ENCODE assay signal across 8 mouse cellular contexts in the genomic region with DNA sequence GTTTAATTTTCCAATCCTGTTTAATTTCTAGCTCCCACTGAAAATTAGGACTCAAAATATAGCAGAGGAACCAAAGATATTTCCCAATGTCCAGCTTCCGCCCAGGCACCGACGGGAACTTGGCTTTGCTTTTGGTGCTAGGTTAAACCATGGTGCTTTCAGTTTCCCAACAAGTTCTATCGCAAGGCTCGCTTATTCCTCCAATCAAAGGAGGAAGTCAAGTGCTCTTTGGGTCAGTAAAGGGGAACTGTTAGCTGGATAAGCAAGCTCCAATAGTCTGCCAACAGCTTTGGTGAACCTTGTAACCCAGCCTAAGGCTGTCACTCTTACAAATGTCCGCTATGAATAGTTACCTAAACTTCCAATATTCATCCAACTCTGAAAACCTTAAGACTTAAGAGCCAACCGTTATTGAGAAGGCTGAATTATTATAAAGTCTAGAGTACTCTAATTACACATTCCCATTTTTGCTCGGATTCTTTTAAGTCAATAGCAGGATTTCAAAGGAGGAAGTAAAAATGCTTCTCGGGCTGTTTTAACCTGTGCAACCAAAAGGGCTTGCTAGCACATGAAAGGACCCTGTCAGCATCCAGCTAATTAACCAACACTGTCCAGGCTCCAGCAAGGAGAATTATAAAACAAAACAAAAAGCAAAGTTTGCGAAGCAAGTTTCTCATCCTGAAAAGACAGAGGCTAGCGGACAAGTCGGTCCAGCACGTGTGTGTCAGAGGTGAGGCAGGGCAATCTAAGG. TPM values are rescaled to one million over a fixed set of nuclear protein-coding genes. Genes with fewer than 3 reads are reported as not detected.
A peak's percentile ranks its signal among the peaks of the same experiment; 100 is the strongest.
DNase-seq lines count a peak whose midpoint lies in the region; ATAC-seq lines count a peak whose summit lies in the region.

No protein-coding gene starts in this region.

- H3K4me2 ChIP-seq in kidney, embryonic 14.5 days (replicated peaks; ENCODE audit: low read depth, low read length), result peak overlapping the region; percentile 58
- H3K4me2 ChIP-seq in embryonic facial prominence, embryonic 11.5 days (ENCODE audit: low read depth, low read length), result peak overlapping the region; percentile 87
- H3K4me2 ChIP-seq in liver, embryonic 15.5 days, result peak overlapping the region; percentile 94
- peak overlapping the region; percentile 66 for H3K4me2 ChIP-seq in neural tube, embryonic 13.5 days

- peaks cover 12% of the 10 kb centered on the region for H3K36me3 ChIP-seq in kidney, embryonic 14.5 days (ENCODE audit: control insufficient read depth, insufficient read depth, low read length)
- no peaks in the 10 kb centered on the region for H3K36me3 ChIP-seq in embryonic facial prominence, embryonic 11.5 days (replicated peaks; ENCODE audit: control insufficient read depth, insufficient read depth, low read depth, low read length)
- H3K36me3 ChIP-seq in liver, embryonic 15.5 days (replicated peaks), result peaks cover 13% of the 10 kb centered on the region; the same call in 1 of the 2 replicates
- peaks cover 12% of the 10 kb centered on the region for H3K36me3 ChIP-seq in neural tube, embryonic 13.5 days

- no peaks in the 10 kb centered on the region for H3K4me1 ChIP-seq in kidney, embryonic 14.5 days (ENCODE audit: control insufficient read depth, insufficient read depth, low read length)
- no peaks in the 10 kb centered on the region for H3K4me1 ChIP-seq in embryonic facial prominence, embryonic 11.5 days (ENCODE audit: control insufficient read depth, insufficient read depth, low read length)
- peaks cover 25% of the 10 kb centered on the region for H3K4me1 ChIP-seq in liver, embryonic 15.5 days (replicated peaks)
- H3K4me1 ChIP-seq in neural tube, embryonic 13.5 days (replicated peaks), result peaks cover 31% of the 10 kb centered on the region

- no peaks in the 10 kb centered on the region for H3K9me3 ChIP-seq in kidney, embryonic 14.5 days (ENCODE audit: control insufficient read depth, low read length)
- no peaks in the 10 kb centered on the region for H3K9me3 ChIP-seq in embryonic facial prominence, embryonic 11.5 days (replicated peaks; ENCODE audit: control insufficient read depth, low read length)
- H3K9me3 ChIP-seq in liver, embryonic 15.5 days (replicated peaks), result no peaks in the 10 kb centered on the region
- no peaks in the 10 kb centered on the region for H3K9me3 ChIP-seq in neural tube, embryonic 13.5 days

- 36% methylated on average over 13 of the region's 13 CpGs for WGBS in kidney, embryonic 14.5 days
- WGBS in embryonic facial prominence, embryonic 11.5 days, result 42% methylated on average over 13 of the region's 13 CpGs
- 8% methylated on average over 13 of the region's 13 CpGs for WGBS in liver, embryonic 15.5 days (ENCODE audit: insufficient replicate concordance)
- 41% methylated on average over 13 of the region's 13 CpGs for WGBS in neural tube, embryonic 13.5 days

- H3K4me3 ChIP-seq in kidney, embryonic 14.5 days (ENCODE audit: low read length), result peak overlapping the region; percentile 76
- peak overlapping the region; percentile 76 for H3K4me3 ChIP-seq in embryonic facial prominence, embryonic 11.5 days (ENCODE audit: low read depth, low read length)
- peak overlapping the region; percentile 69 for H3K4me3 ChIP-seq in liver, embryonic 15.5 days (replicated peaks)
- H3K4me3 ChIP-seq in neural tube, embryonic 13.5 days, result peak overlapping the region; percentile 80

- intact Hi-C loops in heart, postnatal 14 days (cut with DNase I), result loop anchor here (2.0 to 10.0 kb wide), 2 partner anchors 24 to 318 kb away; a partner anchor contains a TSS

- no peaks in the 10 kb centered on the region for H3K27me3 ChIP-seq in kidney, embryonic 14.5 days (ENCODE audit: control insufficient read depth, insufficient read depth, low read length)
- H3K27me3 ChIP-seq in embryonic facial prominence, embryonic 11.5 days (ENCODE audit: control insufficient read depth, insufficient read depth, low read length), result no peaks in the 10 kb centered on the region
- peaks cover 11% of the 10 kb centered on the region for H3K27me3 ChIP-seq in liver, embryonic 15.5 days
- H3K27me3 ChIP-seq in neural tube, embryonic 13.5 days, result no peaks in the 10 kb centered on the region

- no peak for DNase-seq in kidney, postnatal 10 days
- peak; percentile 47 for DNase-seq in embryonic facial prominence, embryonic 11.5 days (ENCODE audit: low spot score)
- DNase-seq in heart, postnatal 14 days, result peak; percentile 18 to 21
- no peak for DNase-seq in c-Kit-positive CD71-positive TER-119-positive erythroid progenitor cells, embryonic 14.5 days (ENCODE audit: low spot score)
- no peak for DNase-seq in right cerebral cortex, adult 2 months (ENCODE audit: low spot score in 2 of 2)

- H3K9ac ChIP-seq in kidney, embryonic 14.5 days (ENCODE audit: low read depth, low read length), result peak overlapping the region; percentile 83
- peak overlapping the region; percentile 93 for H3K9ac ChIP-seq in embryonic facial prominence, embryonic 11.5 days (replicated peaks; ENCODE audit: low read length)
- peak overlapping the region; percentile 70 for H3K9ac ChIP-seq in liver, embryonic 15.5 days
- peak overlapping the region; percentile 95 for H3K9ac ChIP-seq in neural tube, embryonic 13.5 days

- no peak for ATAC-seq in kidney, embryonic 14.5 days (ENCODE audit: low FRiP score, low TSS enrichment)
- ATAC-seq in embryonic facial prominence, embryonic 11.5 days (replicated peaks; ENCODE audit: insufficient number of reproducible peaks, low FRiP score, low TSS enrichment, low read depth), result no peak
- peak; percentile 16; the same call in 1 of the 2 replicates for ATAC-seq in liver, embryonic 15.5 days (ENCODE audit: insufficient read depth)
- ATAC-seq in neural tube, embryonic 13.5 days (ENCODE audit: low read depth), result no peak

- H3K27ac ChIP-seq in kidney, embryonic 14.5 days (ENCODE audit: low read depth, low read length), result peak overlapping the region; percentile 21; the same call in 1 of the 2 replicates
- no peak overlapping the region; the same call in 1 of the 2 replicates for H3K27ac ChIP-seq in embryonic facial prominence, embryonic 11.5 days (replicated peaks; ENCODE audit: low read depth, low read length)
- H3K27ac ChIP-seq in liver, embryonic 15.5 days (replicated peaks), result peak overlapping the region; percentile 79
- H3K27ac ChIP-seq in neural tube, embryonic 13.5 days (replicated peaks), result peak overlapping the region; percentile 90

RNA-seq across cellular contexts. Expression of a gene that starts 1.2 kb away (rescaled TPM):
- 66.6 and 86.8 TPM in 2 replicates for polyA plus RNA-seq in kidney, embryonic 14.5 days (2014; fragmentation: Nextera tagmentation; extraction: Ambion mirVana)
- 94.1 and 96.4 TPM in 2 replicates for polyA plus RNA-seq in embryonic facial prominence, embryonic 11.5 days (2014; fragmentation: Nextera tagmentation; extraction: Ambion mirVana)
- 10 to 100 TPM; 22.0 to 23.0 TPM for total RNA-seq in heart, postnatal 14 days (2021)
- polyA plus RNA-seq in liver, embryonic 15.5 days (2015; fragmentation: Nextera tagmentation; extraction: Ambion mirVana), result 25.9 and 26.6 TPM in 2 replicates
- 104 and 106 TPM in 2 replicates for polyA plus RNA-seq in neural tube, embryonic 13.5 days (2015; fragmentation: Nextera tagmentation; extraction: Ambion mirVana)

RNA-seq across cellular contexts. Expression of a gene that starts 24.3 kb away (rescaled TPM):
- polyA plus RNA-seq in kidney, embryonic 14.5 days (2014; fragmentation: Nextera tagmentation; extraction: Ambion mirVana), result 22.4 and 26.8 TPM in 2 replicates
- 2.9 and 3.7 TPM in 2 replicates for polyA plus RNA-seq in embryonic facial prominence, embryonic 11.5 days (2014; fragmentation: Nextera tagmentation; extraction: Ambion mirVana)
- total RNA-seq in heart, postnatal 14 days (2021), result under 1 TPM in 1 of 2 experiments, not detected in 1; 0.26 TPM
- polyA plus RNA-seq in liver, embryonic 15.5 days (2015; fragmentation: Nextera tagmentation; extraction: Ambion mirVana), result 1.0 and 1.4 TPM in 2 replicates
- polyA plus RNA-seq in neural tube, embryonic 13.5 days (2015; fragmentation: Nextera tagmentation; extraction: Ambion mirVana), result 0.52 and 0.59 TPM in 2 replicates

RNA-seq across cellular contexts. Expression of a gene that starts 30.9 kb away (rescaled TPM):
- 213 and 232 TPM in 2 replicates for polyA plus RNA-seq in kidney, embryonic 14.5 days (2014; fragmentation: Nextera tagmentation; extraction: Ambion mirVana)
- polyA plus RNA-seq in embryonic facial prominence, embryonic 11.5 days (2014; fragmentation: Nextera tagmentation; extraction: Ambion mirVana), result 195 and 210 TPM in 2 replicates
- total RNA-seq in heart, postnatal 14 days (2021), result 100 to 1,000 TPM; 359 to 389 TPM
- 93.3 and 113 TPM in 2 replicates for polyA plus RNA-seq in liver, embryonic 15.5 days (2015; fragmentation: Nextera tagmentation; extraction: Ambion mirVana)
- polyA plus RNA-seq in neural tube, embryonic 13.5 days (2015; fragmentation: Nextera tagmentation; extraction: Ambion mirVana), result 160 and 166 TPM in 2 replicates

RNA-seq across cellular contexts. Expression of a gene that starts 41.9 kb away (rescaled TPM):
- polyA plus RNA-seq in kidney, embryonic 14.5 days (2014; fragmentation: Nextera tagmentation; extraction: Ambion mirVana), result 0.27 and 0.55 TPM in 2 replicates
- 0.55 and 0.66 TPM in 2 replicates for polyA plus RNA-seq in embryonic facial prominence, embryonic 11.5 days (2014; fragmentation: Nextera tagmentation; extraction: Ambion mirVana)
- total RNA-seq in heart, postnatal 14 days (2021), result 1 to 10 TPM; 1.9 to 3.0 TPM
- polyA plus RNA-seq in liver, embryonic 15.5 days (2015; fragmentation: Nextera tagmentation; extraction: Ambion mirVana), result 0.12 and 0.16 TPM in 2 replicates
- 0.31 and 0.33 TPM in 2 replicates for polyA plus RNA-seq in neural tube, embryonic 13.5 days (2015; fragmentation: Nextera tagmentation; extraction: Ambion mirVana)

Comparison
In these comparisons a context has a peak if more than half of its experiments do, and no peak if none do; other contexts are left out.
1. DNase-seq: peak in embryonic facial prominence, embryonic 11.5 days (single experiment) and heart, postnatal 14 days (2 of 2); none in kidney, postnatal 10 days (single experiment), c-Kit-positive CD71-positive TER-119-positive erythroid progenitor cells, embryonic 14.5 days (single experiment) and right cerebral cortex, adult 2 months (0 of 2).
2. Peak in every context shown above with its lines, with median percentiles within 50 percentile points of each other: H3K4me2 ChIP-seq, H3K4me3 ChIP-seq and H3K9ac ChIP-seq.